Mouse (Mus musculus): ENCODE measurements around the gene Cdc42bpb. TPM values are rescaled to one million over a fixed set of nuclear protein-coding genes. Genes with fewer than 3 reads are reported as not detected.

The Cdc42bpb gene
- total RNA-seq (2021): 100 to 1,000 TPM; 112 to 153 TPM
- long read RNA-seq, experiment 1, partial matches to known transcripts: 3 of 3 reads
- long read RNA-seq, experiment 1, other reads (novel, unspliced or antisense): 0 of 3 reads
- long read RNA-seq, experiment 2, full-length matches to known transcripts: 3 of 11 reads
- long read RNA-seq, experiment 2, partial matches to known transcripts: 4 of 11 reads
- long read RNA-seq, experiment 2, other reads (novel, unspliced or antisense): 4 of 11 reads

GRCm38 (mm10) chr12:111377376-111377973 is at the start of gene Cdc42bpb:
TSS of gene Cdc42bpb (minus strand) at chr12:111377718.
- DNase-seq: peak; percentile 96 to 97

- DNase-seq: peak; percentile 94
These were observed 48.4 kb upstream of the Cdc42bpb start for GRCm38 (mm10) chr12:111425789-111426460.

GRCm38 (mm10) chr12:111425258-111425657 is 47.7 kb upstream of the Cdc42bpb start:
- peak; percentile 86 to 90 for DNase-seq

GRCm38 (mm10) chr12:111424547-111424946 is 47.0 kb upstream of the Cdc42bpb start:
- no peak for DNase-seq

GRCm38 (mm10) chr12:111423570-111424129 is 46.1 kb upstream of the Cdc42bpb start:
- DNase-seq: no peak

- no peak for DNase-seq
These were observed 45.3 kb upstream of the Cdc42bpb start for GRCm38 (mm10) chr12:111422852-111423251.

GRCm38 (mm10) chr12:111420946-111421709 is 43.6 kb upstream of the Cdc42bpb start:
- DNase-seq: no peak

- DNase-seq: no peak
These were observed 42.4 kb upstream of the Cdc42bpb start for GRCm38 (mm10) chr12:111419918-111420317.

GRCm38 (mm10) chr12:111416921-111417779 is 39.6 kb upstream of the Cdc42bpb start, which contains the start of gene Exoc3l4:
TSS of gene Exoc3l4 (plus strand) at chr12:111417017.
- no peak for DNase-seq

GRCm38 (mm10) chr12:111413300-111413699 is 35.8 kb upstream of the Cdc42bpb start:
- DNase-seq: peak; percentile 94 to 96

GRCm38 (mm10) chr12:111412581-111413284 is 35.2 kb upstream of the Cdc42bpb start:
- no peak for DNase-seq

GRCm38 (mm10) chr12:111411631-111412355 is 34.3 kb upstream of the Cdc42bpb start:
- no peak for DNase-seq

GRCm38 (mm10) chr12:111409583-111409982 is 32.1 kb upstream of the Cdc42bpb start:
- DNase-seq: no peak

- DNase-seq: no peak
These were observed 29.1 kb upstream of the Cdc42bpb start, which contains the start of gene Lbhd2 for GRCm38 (mm10) chr12:111406622-111407021. TSS of gene Lbhd2 (plus strand) at chr12:111406809.

GRCm38 (mm10) chr12:111404880-111405279 is 27.4 kb upstream of the Cdc42bpb start:
- DNase-seq: no peak

- peak; percentile 76 to 83 for DNase-seq
These were observed 24.1 kb upstream of the Cdc42bpb start for GRCm38 (mm10) chr12:111401454-111402184.

GRCm38 (mm10) chr12:111396997-111397396 is 19.5 kb upstream of the Cdc42bpb start:
- peak; percentile 51 to 59 for DNase-seq

GRCm38 (mm10) chr12:111394008-111394407 is 16.5 kb upstream of the Cdc42bpb start:
- DNase-seq: peak; percentile 60 to 70

GRCm38 (mm10) chr12:111387146-111387545 is 9.6 kb upstream of the Cdc42bpb start:
- DNase-seq: no peak
